1 mouse cellular context compared by ENCODE assay signal in genomic region chr12:77235958-77236357, GRCm38 (mm10).
TF ChIP-seq lines count a peak whose summit lies in the region.

No protein-coding gene starts in this region.

TF ChIP-seq in CH12.LX, 34 proteins besides CTCF, POLR2A, EP300 and RAD21 (continued from another document):
- TF ChIP-seq MXI1 (IDR thresholded peaks at IDR 0.05; ENCODE audit: low read depth, low read length) (peak; percentile 83; the same call in 1 of the 2 replicates), SMC3 (IDR thresholded peaks at IDR 0.05; ENCODE audit: low read depth, low read length) (peak; percentile 46), ETS1 (conservative IDR thresholded peaks at IDR 0.05; ENCODE audit: low read depth, low read length) (peak; percentile 95)
